Mouse (Mus musculus): Measurements from ENCODE around the gene 4930415O20Rik. TPM values are rescaled to one million over a fixed set of nuclear protein-coding genes. Genes with fewer than 3 reads are reported as not detected.
A peak's percentile ranks its signal among the peaks of the same experiment; 100 is the strongest.

4930415O20Rik gene
- polyA plus RNA-seq, 1 experiment from 2014 or later = 0.30 TPM

DNA sequence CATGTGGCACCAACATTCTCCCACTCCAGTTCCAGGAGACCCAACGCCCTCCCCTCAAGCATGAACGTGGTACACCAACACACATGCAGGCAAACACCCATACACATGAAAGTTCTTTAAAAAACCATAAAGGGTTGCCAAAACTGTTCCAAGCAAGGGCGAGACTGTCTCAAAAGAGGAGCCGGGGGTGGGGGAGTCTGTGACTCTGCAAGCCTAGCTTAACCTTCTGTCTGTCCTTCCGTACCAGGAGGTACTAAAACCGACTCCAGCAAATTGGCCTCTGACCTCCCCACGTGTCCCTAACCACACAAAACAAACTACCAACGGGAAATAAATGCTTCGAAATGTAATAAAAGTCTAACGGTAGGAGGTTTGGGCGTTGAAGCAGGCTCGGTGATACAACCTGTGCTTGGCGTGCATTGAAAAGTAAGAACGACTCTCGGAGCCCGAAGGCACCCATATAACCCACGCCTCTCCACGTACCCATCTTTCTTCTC, 37.7 kb upstream of the 4930415O20Rik start:
- DNase-seq (ENCODE audit: low spot score) (no peak), ATAC-seq (replicated peaks; ENCODE audit: low FRiP score, low read depth) (no peak)
- under 1% methylated on average over 18 of the region's 18 CpGs for WGBS
- H3K36me3 ChIP-seq (ENCODE audit: insufficient read depth, low read length) = peaks cover 15% of the 10 kb centered on the region
- no peaks in the 10 kb centered on the region for H3K27me3 ChIP-seq (ENCODE audit: insufficient read depth, low read length)
- H3K9ac ChIP-seq (ENCODE audit: low read depth, low read length) = peak overlapping the region; percentile 94
- peak overlapping the region; percentile 83 for H3K4me2 ChIP-seq (ENCODE audit: low read length)
- H3K9me3 ChIP-seq (replicated peaks; ENCODE audit: low read length) = no peaks in the 10 kb centered on the region
- H3K4me3 ChIP-seq (replicated peaks; ENCODE audit: low read depth, low read length) = peak overlapping the region; percentile 91
- TF ChIP-seq CTCF (IDR thresholded peaks at IDR 0.05; ENCODE audit: low read depth) = no peak
- H3K4me1 ChIP-seq (replicated peaks; ENCODE audit: insufficient read depth, low read length) = peaks cover 10% of the 10 kb centered on the region; the same call in 1 of the 2 replicates
- H3K27ac ChIP-seq = peak overlapping the region; percentile 100; the same call in 1 of the 2 replicates

DNA sequence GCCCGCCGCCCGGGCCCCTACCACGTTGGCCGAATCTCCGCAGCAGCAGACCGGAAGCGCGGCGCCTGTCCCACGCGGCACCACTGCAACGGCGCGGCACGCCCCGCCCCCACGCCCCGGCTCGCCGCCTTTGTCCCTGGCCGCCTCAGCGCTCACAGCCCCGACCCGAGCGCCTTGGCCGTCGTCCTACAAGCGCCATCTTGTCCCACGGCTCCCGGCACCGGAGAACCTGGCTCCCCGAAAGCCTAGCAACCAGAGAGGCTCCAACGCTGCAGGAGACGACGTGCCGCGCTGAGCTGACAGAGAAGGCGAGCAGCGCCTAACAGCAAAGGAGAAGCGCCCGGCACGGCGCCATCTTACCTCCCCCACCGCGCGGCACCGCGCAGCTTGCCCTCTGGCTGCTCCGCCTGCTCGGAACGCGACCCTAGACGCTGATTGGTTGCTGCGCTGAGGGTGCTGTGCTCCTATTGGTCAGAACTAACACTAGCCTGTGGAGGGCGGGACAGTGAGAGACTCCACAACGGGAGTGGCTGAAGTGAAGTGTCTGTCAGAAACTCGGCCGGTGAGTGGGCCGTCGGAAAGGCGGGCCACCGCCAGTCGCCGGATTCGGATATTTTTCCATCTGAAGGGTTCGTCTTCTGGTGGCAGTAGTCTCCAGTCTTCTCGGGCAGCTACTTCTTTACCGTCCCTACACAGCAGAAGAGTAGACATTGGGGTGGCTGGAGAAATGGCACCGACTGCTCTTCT, 36.8 kb upstream of the 4930415O20Rik start, which contains the start of gene Kansl2:
Gene Kansl2, minus strand, starts transcription at position 384 of the 747 bp plus-strand sequence.
- H3K9ac ChIP-seq (ENCODE audit: low read depth, low read length) = peak within 1 kb of the TSS; percentile 94
- no peaks in the 10 kb centered on the region for H3K9me3 ChIP-seq (replicated peaks; ENCODE audit: low read length)
- no peak for TF ChIP-seq CTCF (IDR thresholded peaks at IDR 0.05; ENCODE audit: low read depth)
- peaks cover 10% of the 10 kb centered on the region; the same call in 1 of the 2 replicates for H3K4me1 ChIP-seq (replicated peaks; ENCODE audit: insufficient read depth, low read length)
- H3K27me3 ChIP-seq (ENCODE audit: insufficient read depth, low read length) = no peaks in the 10 kb centered on the region
- 1% methylated on average over 57 of the region's 70 CpGs for WGBS
- H3K36me3 ChIP-seq (ENCODE audit: insufficient read depth, low read length) = peaks cover 13% of the 10 kb centered on the region
- peak within 1 kb of the TSS; percentile 100 for H3K27ac ChIP-seq
- ATAC-seq (replicated peaks; ENCODE audit: low FRiP score, low read depth) (peak; percentile 100), DNase-seq (ENCODE audit: low spot score) (peak; percentile 99)
- H3K4me3 ChIP-seq (replicated peaks; ENCODE audit: low read depth, low read length) = peak within 1 kb of the TSS; percentile 91
- H3K4me2 ChIP-seq (ENCODE audit: low read length) = peak within 1 kb of the TSS; percentile 83

DNA sequence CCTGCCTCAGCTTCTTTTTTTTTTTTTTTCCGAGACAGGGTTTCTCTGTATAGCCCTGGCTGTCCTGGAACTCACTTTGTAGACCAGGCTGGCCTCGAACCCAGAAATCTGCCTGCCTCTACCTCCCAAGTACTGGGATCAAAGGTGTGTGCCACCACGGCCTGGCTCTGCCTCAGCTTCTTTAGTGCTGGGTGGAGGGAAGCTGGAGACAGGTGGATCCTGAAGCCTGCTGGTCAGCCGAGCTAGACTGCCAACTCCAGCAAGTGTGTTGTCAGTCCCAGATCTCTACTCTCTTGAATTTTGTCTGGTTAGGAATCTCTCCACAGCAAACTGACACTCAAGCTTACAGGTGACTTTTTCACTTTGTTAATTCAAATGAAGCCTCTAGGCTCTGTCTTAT, 34.9 kb upstream of the 4930415O20Rik start:
- peaks cover 14% of the 10 kb centered on the region; the same call in 1 of the 2 replicates for H3K36me3 ChIP-seq (ENCODE audit: insufficient read depth, low read length)
- no peak overlapping the region for H3K4me3 ChIP-seq (replicated peaks; ENCODE audit: low read depth, low read length)
- WGBS = 86% methylated on average over 4 of the region's 4 CpGs
- H3K9me3 ChIP-seq (replicated peaks; ENCODE audit: low read length) = no peaks in the 10 kb centered on the region
- ATAC-seq (replicated peaks; ENCODE audit: low FRiP score, low read depth) (no peak), DNase-seq (ENCODE audit: low spot score) (no peak)
- peaks cover 10% of the 10 kb centered on the region; the same call in 1 of the 2 replicates for H3K4me1 ChIP-seq (replicated peaks; ENCODE audit: insufficient read depth, low read length)
- no peaks in the 10 kb centered on the region for H3K27me3 ChIP-seq (ENCODE audit: insufficient read depth, low read length)
- H3K9ac ChIP-seq (ENCODE audit: low read depth, low read length) = no peak overlapping the region
- TF ChIP-seq CTCF (IDR thresholded peaks at IDR 0.05; ENCODE audit: low read depth) = no peak
- no peak overlapping the region for H3K27ac ChIP-seq
- no peak overlapping the region for H3K4me2 ChIP-seq (ENCODE audit: low read length)

DNA sequence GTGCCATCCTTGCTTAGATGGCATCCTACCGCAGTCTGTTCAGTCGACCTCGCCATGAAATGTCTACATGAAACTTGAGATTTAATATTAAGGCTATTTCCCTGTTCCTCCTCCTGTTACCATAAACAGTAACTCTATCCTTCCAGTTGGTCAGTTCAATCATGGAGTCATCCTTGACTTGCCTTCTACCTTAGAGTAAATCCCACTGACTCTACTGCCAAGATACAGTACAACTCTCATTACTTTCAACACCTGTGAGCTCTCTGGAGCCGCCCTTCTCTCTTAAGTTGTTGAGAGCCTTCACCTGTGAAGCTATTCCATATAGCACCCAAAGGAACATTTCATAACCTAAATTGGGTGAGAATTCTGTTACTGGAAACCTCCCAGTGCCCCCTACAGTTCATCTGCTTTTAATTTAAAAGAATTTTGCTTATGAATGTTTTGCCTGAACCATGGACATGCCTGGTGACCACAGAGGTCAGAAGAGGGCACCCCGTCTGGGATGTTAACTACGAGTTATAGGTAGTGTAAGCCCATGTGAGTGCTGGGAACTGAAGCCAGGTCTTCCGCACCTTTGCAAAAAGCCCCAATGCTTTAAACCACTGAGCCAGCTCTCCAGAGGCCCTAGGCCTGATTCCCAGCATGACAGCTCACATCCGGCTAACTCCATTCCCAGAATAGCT, 33.8 kb upstream of the 4930415O20Rik start:
- H3K4me3 ChIP-seq (replicated peaks; ENCODE audit: low read depth, low read length) = no peak overlapping the region
- 75% methylated on average over 8 of the region's 8 CpGs for WGBS
- H3K9ac ChIP-seq (ENCODE audit: low read depth, low read length) = no peak overlapping the region
- H3K27me3 ChIP-seq (ENCODE audit: insufficient read depth, low read length) = no peaks in the 10 kb centered on the region
- H3K9me3 ChIP-seq (replicated peaks; ENCODE audit: low read length) = no peaks in the 10 kb centered on the region
- peaks cover 11% of the 10 kb centered on the region; the same call in 1 of the 2 replicates for H3K36me3 ChIP-seq (ENCODE audit: insufficient read depth, low read length)
- peaks cover 10% of the 10 kb centered on the region; the same call in 1 of the 2 replicates for H3K4me1 ChIP-seq (replicated peaks; ENCODE audit: insufficient read depth, low read length)
- ATAC-seq (replicated peaks; ENCODE audit: low FRiP score, low read depth) (no peak), DNase-seq (ENCODE audit: low spot score) (no peak)
- H3K27ac ChIP-seq = no peak overlapping the region
- no peak overlapping the region for H3K4me2 ChIP-seq (ENCODE audit: low read length)
- no peak; the same call in 1 of the 2 replicates for TF ChIP-seq CTCF (IDR thresholded peaks at IDR 0.05; ENCODE audit: low read depth)

DNA sequence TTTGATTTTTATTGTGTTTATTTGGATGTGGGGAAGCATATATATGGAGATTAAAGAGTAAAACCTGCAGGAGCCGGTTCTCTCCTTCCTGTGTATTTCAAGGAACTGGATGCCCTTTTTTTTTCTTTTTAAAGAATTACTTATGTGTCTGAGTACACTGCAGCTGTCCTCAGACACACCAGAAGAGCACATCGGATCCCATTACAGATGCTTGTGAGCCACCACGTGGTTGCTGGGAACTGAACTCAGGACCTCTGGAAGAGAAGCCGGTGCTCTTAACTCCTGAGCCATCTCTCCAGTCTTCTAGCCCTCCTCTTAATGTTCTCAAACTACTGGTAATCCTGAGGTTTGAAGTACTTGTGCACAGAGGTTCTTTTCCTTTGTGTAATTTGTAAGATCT, 32.9 kb upstream of the 4930415O20Rik start:
- H3K4me1 ChIP-seq (replicated peaks; ENCODE audit: insufficient read depth, low read length) = peaks cover 2% of the 10 kb centered on the region; the same call in 1 of the 2 replicates
- H3K27ac ChIP-seq = no peak overlapping the region
- H3K36me3 ChIP-seq (ENCODE audit: insufficient read depth, low read length) = peaks cover 18% of the 10 kb centered on the region
- WGBS = 66% methylated on average over 4 of the region's 4 CpGs
- H3K9ac ChIP-seq (ENCODE audit: low read depth, low read length) = no peak overlapping the region
- DNase-seq (ENCODE audit: low spot score) = no peak
- ATAC-seq (replicated peaks; ENCODE audit: low FRiP score, low read depth) = no peak
- no peak overlapping the region for H3K4me2 ChIP-seq (ENCODE audit: low read length)
- TF ChIP-seq CTCF (IDR thresholded peaks at IDR 0.05; ENCODE audit: low read depth) = no peak
- H3K27me3 ChIP-seq (ENCODE audit: insufficient read depth, low read length) = no peaks in the 10 kb centered on the region
- no peak overlapping the region for H3K4me3 ChIP-seq (replicated peaks; ENCODE audit: low read depth, low read length)
- H3K9me3 ChIP-seq (replicated peaks; ENCODE audit: low read length) = no peaks in the 10 kb centered on the region

DNA sequence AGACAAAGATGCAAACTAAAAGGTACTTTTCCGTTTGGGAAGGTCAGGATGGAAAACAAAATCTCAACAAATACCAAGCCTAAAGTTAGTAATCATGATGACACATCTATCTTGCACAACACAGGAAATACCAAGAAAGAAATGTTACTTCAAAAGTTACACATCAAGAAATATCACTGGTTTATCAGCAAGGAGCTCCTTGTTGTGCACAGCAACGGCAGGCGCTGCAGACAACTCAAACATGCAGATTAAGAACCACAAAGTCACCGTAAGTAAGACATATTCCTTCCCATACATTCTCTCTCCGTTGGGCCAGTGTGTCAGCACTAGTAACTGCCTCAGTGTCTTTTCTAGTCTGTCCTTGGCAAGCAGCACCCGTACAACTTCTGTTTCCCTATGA, 29.7 kb upstream of the 4930415O20Rik start:
- H3K9ac ChIP-seq (ENCODE audit: low read depth, low read length) = no peak overlapping the region
- DNase-seq (ENCODE audit: low spot score) = no peak
- H3K27ac ChIP-seq = no peak overlapping the region
- no peak for ATAC-seq (replicated peaks; ENCODE audit: low FRiP score, low read depth)
- no peak overlapping the region for H3K4me3 ChIP-seq (replicated peaks; ENCODE audit: low read depth, low read length)
- 82% methylated on average over 6 of the region's 6 CpGs for WGBS
- H3K4me2 ChIP-seq (ENCODE audit: low read length) = no peak overlapping the region
- TF ChIP-seq CTCF (IDR thresholded peaks at IDR 0.05; ENCODE audit: low read depth) = no peak
- no peaks in the 10 kb centered on the region for H3K4me1 ChIP-seq (replicated peaks; ENCODE audit: insufficient read depth, low read length)
- H3K9me3 ChIP-seq (replicated peaks; ENCODE audit: low read length) = no peaks in the 10 kb centered on the region
- peaks cover 45% of the 10 kb centered on the region for H3K36me3 ChIP-seq (ENCODE audit: insufficient read depth, low read length)
- no peaks in the 10 kb centered on the region for H3K27me3 ChIP-seq (ENCODE audit: insufficient read depth, low read length)
